Mouse (Mus musculus) C2C12 (cell line): ENCODE measurements around the gene Mov10. TPM values are rescaled to one million over a fixed set of nuclear protein-coding genes. Genes with fewer than 3 reads are reported as not detected.

Source experiments
- H3K27me3 ChIP-seq: one replicate; pipeline ENCODE4 v1.6.1; 2011; ENCODE audit not compliant: control insufficient read depth, insufficient read depth, insufficient read length
- H3K36me3 ChIP-seq: one replicate; pipeline ENCODE4 v1.6.1; 2011; ENCODE audit not compliant: control insufficient read depth, insufficient read depth
- H3K4me3 ChIP-seq: one replicate; pipeline ENCODE4 v1.5.1; 2011; ENCODE audit warnings: mild to moderate bottlenecking, control low read depth; ENCODE audit not compliant: poor library complexity, insufficient read depth, severe bottlenecking
- H3K79me2 ChIP-seq: one replicate; pipeline ENCODE4 v1.6.1; 2011; ENCODE audit not compliant: control insufficient read depth, insufficient read depth
- H3K79me3 ChIP-seq: one replicate; pipeline ENCODE4 v1.6.1; 2011; ENCODE audit warnings: low read depth, control low read depth
- H3ac ChIP-seq: one replicate; pipeline ENCODE3; 2011; ENCODE audit warnings: low read depth; ENCODE audit not compliant: control insufficient read depth, insufficient read length
- CEBPB ChIP-seq: IDR thresholded peaks from one replicate; pipeline ENCODE4 v1.6.1; 2011; ENCODE audit warnings: low read depth, mild to moderate bottlenecking, control low read depth, moderate library complexity
- CTCF ChIP-seq: IDR thresholded peaks from one replicate; pipeline ENCODE4 v1.5.1; 2011; ENCODE audit not compliant: control insufficient read depth, insufficient read depth, insufficient read length
- FOSL1 ChIP-seq: IDR thresholded peaks from one replicate; pipeline ENCODE4 v1.8.0; 2011; ENCODE audit warnings: mild to moderate bottlenecking, low read length; ENCODE audit not compliant: poor library complexity, insufficient read depth, severe bottlenecking
- MAX ChIP-seq: IDR thresholded peaks from one replicate; pipeline ENCODE4 v1.6.1; 2011; ENCODE audit warnings: mild to moderate bottlenecking, control low read depth
- MYOD1 ChIP-seq: IDR thresholded peaks from one replicate; pipeline ENCODE4 v1.6.1; 2011; ENCODE audit warnings: low read depth; ENCODE audit not compliant: control insufficient read depth, insufficient read length
- MYOG ChIP-seq: IDR thresholded peaks from one replicate; pipeline ENCODE4 v1.6.1; 2011; ENCODE audit not compliant: control insufficient read depth, insufficient read length; ENCODE audit errors: extremely low read depth
- USF1 ChIP-seq: IDR thresholded peaks from one replicate; pipeline ENCODE4 v1.6.1; 2011; ENCODE audit warnings: low read depth, mild to moderate bottlenecking, control low read depth, moderate library complexity
- polyA plus RNA-seq: library from polyadenylated mRNA; unstranded; fragments of >200 nt; fragmentation: generic; extraction: Trizol; gene quantifications from one replicate; pipeline ENCODE4 v1.2.1, GENCODE M21; 2012; ENCODE audit warnings: missing spikeins

Gene Mov10
- polyA plus RNA-seq, 1 experiment, result 9.3 TPM

GRCm38 (mm10) chr3:104835797-104836196 lies 17.4 kb upstream of the Mov10 start:
- Histone ChIP-seq H3K36me3 (peaks cover 85% of the 10 kb centered on the region), H3K27me3 (no peaks in the 10 kb centered on the region), H3K4me3 (no peak overlapping the region), H3ac (no peak overlapping the region), H3K79me2 (no peaks in the 10 kb centered on the region), H3K79me3 (peaks cover 1% of the 10 kb centered on the region)
- no peak for TF ChIP-seq MYOG
- TF ChIP-seq MYOD1, result no peak
- TF ChIP-seq CTCF, result no peak
- no peak for TF ChIP-seq MAX
- TF ChIP-seq FOSL1, result no peak
- no peak for TF ChIP-seq USF1
- TF ChIP-seq CEBPB, result no peak

DNA sequence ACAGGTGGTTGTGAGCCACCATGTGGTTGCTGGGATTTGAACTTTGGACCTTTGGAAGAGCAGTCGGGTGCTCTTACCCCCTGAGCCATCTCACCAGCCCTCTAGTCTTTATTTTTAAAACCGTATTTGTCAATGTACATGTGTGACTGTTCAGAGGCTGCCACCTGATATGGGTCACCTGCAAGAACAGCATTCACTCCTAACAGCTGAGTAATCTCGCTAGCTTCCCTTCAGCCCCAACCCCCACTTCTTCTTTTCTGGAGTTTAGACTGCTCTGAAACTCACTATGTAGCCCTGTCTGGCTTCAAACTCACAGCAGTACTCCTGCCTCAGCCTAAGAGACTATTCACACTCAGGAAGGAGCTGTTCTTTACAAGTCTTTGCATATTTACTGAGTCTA lies 4.0 kb upstream of the Mov10 start:
- Histone ChIP-seq H3K79me2 (no peaks in the 10 kb centered on the region), H3K79me3 (no peaks in the 10 kb centered on the region), H3K36me3 (peaks cover 32% of the 10 kb centered on the region), H3K27me3 (no peaks in the 10 kb centered on the region), H3ac (no peak overlapping the region), H3K4me3 (no peak overlapping the region)
- TF ChIP-seq CTCF (no peak), MYOG (no peak), USF1 (no peak), MAX (no peak), CEBPB (no peak), MYOD1 (no peak), FOSL1 (no peak)

- no peak overlapping the region for H3ac ChIP-seq
- no peaks in the 10 kb centered on the region for H3K79me3 ChIP-seq
- TF ChIP-seq USF1 (no peak), CTCF (no peak), MAX (no peak), CEBPB (no peak), MYOG (no peak), FOSL1 (no peak), MYOD1 (no peak)
- peaks cover 13% of the 10 kb centered on the region for H3K36me3 ChIP-seq
- no peak overlapping the region for H3K4me3 ChIP-seq
- no peaks in the 10 kb centered on the region for H3K79me2 ChIP-seq
- H3K27me3 ChIP-seq, result no peaks in the 10 kb centered on the region
These were observed 2.1 kb upstream of the Mov10 start for GRCm38 (mm10) chr3:104820426-104820825.

DNA sequence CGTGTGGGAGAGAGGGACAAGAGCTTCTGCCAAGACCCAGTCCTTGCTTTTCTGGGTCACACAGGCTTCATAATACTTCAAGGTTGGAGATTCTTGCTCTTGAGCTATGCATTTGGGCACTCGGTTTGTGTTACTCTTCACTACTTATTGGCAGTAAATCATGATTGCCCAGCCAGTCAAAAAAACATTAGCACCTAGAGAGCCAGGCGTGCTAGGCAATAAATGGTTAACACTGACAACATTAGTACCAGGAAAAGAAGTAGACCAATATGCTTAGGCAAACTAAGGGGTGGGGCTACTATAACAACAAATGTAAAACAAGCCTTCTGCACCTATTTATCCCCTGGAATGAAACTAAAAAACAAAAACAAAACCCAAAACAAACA lies 379 bp upstream of the Mov10 start:
- TF ChIP-seq MAX (no peak), CEBPB (no peak), FOSL1 (no peak), MYOG (no peak)
- H3K27me3 ChIP-seq, result no peaks in the 10 kb centered on the region
- H3ac ChIP-seq, result no peak overlapping the region
- peak overlapping the region; percentile 71 for H3K4me3 ChIP-seq
- H3K79me2 ChIP-seq, result no peaks in the 10 kb centered on the region
- peaks cover 7% of the 10 kb centered on the region for H3K36me3 ChIP-seq
- H3K79me3 ChIP-seq, result no peaks in the 10 kb centered on the region

DNA sequence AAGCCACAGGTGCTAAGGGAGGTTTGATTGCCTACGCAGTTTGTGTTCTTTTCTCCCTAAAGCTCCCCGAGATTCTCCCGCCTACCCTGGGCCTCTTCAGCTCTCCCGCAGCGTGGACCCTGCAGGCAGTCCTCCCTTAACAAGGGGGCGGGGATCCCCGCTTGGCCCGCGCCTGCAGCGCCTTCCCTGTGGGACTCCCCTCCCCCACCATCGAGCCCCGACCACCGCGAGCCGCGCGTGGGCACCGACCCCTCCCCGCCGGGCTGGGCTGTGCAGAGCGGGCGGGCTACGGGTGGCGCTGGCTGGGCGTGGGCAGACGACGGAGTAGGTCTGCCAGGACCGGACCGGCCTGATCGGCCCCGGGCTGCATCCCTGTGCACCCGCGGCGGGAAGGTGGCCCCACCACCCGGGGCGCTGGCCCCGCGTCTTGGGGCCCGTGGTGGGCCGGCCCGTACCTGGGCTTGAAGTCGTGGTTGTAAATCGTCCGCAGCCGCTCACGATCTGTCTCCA lies 827 bp downstream of the Mov10 start:
- no peak for TF ChIP-seq CTCF
- no peak for TF ChIP-seq FOSL1
- TF ChIP-seq MYOG, result no peak
- TF ChIP-seq CEBPB, result no peak
- TF ChIP-seq MYOD1, result no peak
- TF ChIP-seq MAX, result no peak
- TF ChIP-seq USF1, result no peak
- H3K79me3 ChIP-seq, result no peaks in the 10 kb centered on the region
- peak overlapping the region; percentile 93 for H3ac ChIP-seq
- peak overlapping the region; percentile 71 for H3K4me3 ChIP-seq
- H3K36me3 ChIP-seq, result peaks cover 7% of the 10 kb centered on the region
- no peaks in the 10 kb centered on the region for H3K27me3 ChIP-seq
- H3K79me2 ChIP-seq, result no peaks in the 10 kb centered on the region

- Histone ChIP-seq H3K79me3 (no peaks in the 10 kb centered on the region), H3K36me3 (peaks cover 2% of the 10 kb centered on the region), H3K4me3 (no peak overlapping the region), H3K79me2 (no peaks in the 10 kb centered on the region), H3K27me3 (no peaks in the 10 kb centered on the region), H3ac (no peak overlapping the region)
- TF ChIP-seq MYOD1 (no peak), MYOG (no peak), MAX (no peak), USF1 (no peak), CEBPB (no peak), CTCF (no peak), FOSL1 (no peak)
These were observed 2.2 kb downstream of the Mov10 start for GRCm38 (mm10) chr3:104816130-104816529.

DNA sequence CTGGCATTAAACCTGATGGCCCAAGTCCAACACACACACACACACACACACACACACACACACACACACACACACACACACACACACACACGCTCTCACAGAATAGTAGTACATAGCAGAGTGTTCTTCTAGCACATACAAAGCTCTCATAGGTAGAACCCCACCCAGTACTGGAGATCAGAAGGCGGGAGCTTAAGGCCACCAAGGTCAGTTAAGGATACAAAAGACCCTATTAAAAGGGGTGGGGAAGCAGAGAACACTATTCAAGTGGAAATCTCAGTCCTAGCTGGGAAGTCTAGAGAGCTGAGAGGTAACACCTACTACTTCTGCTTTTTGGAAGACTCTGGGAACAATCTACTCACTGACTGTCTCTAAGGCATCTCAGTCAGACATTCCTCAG lies 3.0 kb downstream of the Mov10 start:
- TF ChIP-seq CEBPB, result no peak
- TF ChIP-seq MYOG, result no peak
- no peak for TF ChIP-seq USF1
- TF ChIP-seq MAX, result no peak
- no peak for TF ChIP-seq FOSL1
- TF ChIP-seq MYOD1, result no peak
- no peak for TF ChIP-seq CTCF
- H3K79me3 ChIP-seq, result no peaks in the 10 kb centered on the region
- H3K27me3 ChIP-seq, result no peaks in the 10 kb centered on the region
- H3K79me2 ChIP-seq, result no peaks in the 10 kb centered on the region
- H3K4me3 ChIP-seq, result no peak overlapping the region
- no peaks in the 10 kb centered on the region for H3K36me3 ChIP-seq
- H3ac ChIP-seq, result no peak overlapping the region
